9 mouse cellular contexts compared by ENCODE assay signal in genomic region chr16:94866300-94866956, GRCm38 (mm10).
DNase-seq lines count a peak whose midpoint lies in the region; ATAC-seq lines count a peak whose summit lies in the region.
"Had no signal": no experiment of that assay in that cellular context is flagged by ENCODE, and none has a peak within 500 bp of the region (broad histone marks: within the 10 kb centered on the region; RNA-seq: fewer than 3 reads in every experiment).

No protein-coding gene starts in this region.

- no peak overlapping the region for H3K4me2 ChIP-seq in heart, embryonic 14.5 days (ENCODE audit: low read length)
- H3K4me2 ChIP-seq in midbrain, embryonic 14.5 days (ENCODE audit: low read length), result no peak overlapping the region
- no peak overlapping the region for H3K4me2 ChIP-seq in midbrain, embryonic 16.5 days (ENCODE audit: low read length)
- H3K4me2 ChIP-seq in embryonic facial prominence, embryonic 12.5 days (replicated peaks), result no peak overlapping the region

- no peaks in the 10 kb centered on the region for H3K27me3 ChIP-seq in heart, embryonic 14.5 days (ENCODE audit: control insufficient read depth, insufficient read depth, low read length)
- H3K27me3 ChIP-seq in heart, embryonic 10.5 days (ENCODE audit: insufficient read depth, poor library complexity, severe bottlenecking), result peaks cover 5% of the 10 kb centered on the region; the same call in 1 of the 2 replicates
- no peaks in the 10 kb centered on the region for H3K27me3 ChIP-seq in midbrain, embryonic 14.5 days (ENCODE audit: control insufficient read depth, insufficient read depth, low read length)
- H3K27me3 ChIP-seq in midbrain, embryonic 16.5 days (ENCODE audit: control insufficient read depth, insufficient read depth, low read depth, low read length), result no peaks in the 10 kb centered on the region
- no peaks in the 10 kb centered on the region for H3K27me3 ChIP-seq in embryonic facial prominence, embryonic 12.5 days

- H3K9me3 ChIP-seq in heart, embryonic 14.5 days (ENCODE audit: control insufficient read depth, low read length), result peaks cover 7% of the 10 kb centered on the region; the same call in 1 of the 2 replicates
- no peaks in the 10 kb centered on the region for H3K9me3 ChIP-seq in heart, embryonic 10.5 days
- H3K9me3 ChIP-seq in midbrain, embryonic 14.5 days (ENCODE audit: control insufficient read depth, low read length), result no peaks in the 10 kb centered on the region
- H3K9me3 ChIP-seq in midbrain, embryonic 16.5 days (replicated peaks; ENCODE audit: control insufficient read depth, low read length, poor library complexity, severe bottlenecking), result no peaks in the 10 kb centered on the region
- no peaks in the 10 kb centered on the region for H3K9me3 ChIP-seq in embryonic facial prominence, embryonic 12.5 days

- WGBS in heart, embryonic 14.5 days, result 39% methylated on average over 14 of the region's 14 CpGs
- WGBS in heart, embryonic 10.5 days, result 41% methylated on average over 14 of the region's 14 CpGs
- 56% methylated on average over 14 of the region's 14 CpGs for WGBS in midbrain, embryonic 14.5 days
- WGBS in midbrain, embryonic 16.5 days, result 48% methylated on average over 14 of the region's 14 CpGs
- 46% methylated on average over 14 of the region's 14 CpGs for WGBS in embryonic facial prominence, embryonic 12.5 days

- H3K4me1 ChIP-seq in heart, embryonic 14.5 days (ENCODE audit: control insufficient read depth in 2 of 2, insufficient read depth in 2 of 2, low read length in 2 of 2), result no peaks in the 10 kb centered on the region
- H3K4me1 ChIP-seq in heart, embryonic 10.5 days, result no peaks in the 10 kb centered on the region
- no peaks in the 10 kb centered on the region for H3K4me1 ChIP-seq in midbrain, embryonic 14.5 days (ENCODE audit: control insufficient read depth, insufficient read depth, low read length)
- H3K4me1 ChIP-seq in midbrain, embryonic 16.5 days (ENCODE audit: control insufficient read depth, insufficient read depth, low read length), result peaks cover 2% of the 10 kb centered on the region; the same call in 1 of the 2 replicates
- H3K4me1 ChIP-seq in embryonic facial prominence, embryonic 12.5 days, result no peaks in the 10 kb centered on the region

- DNase-seq in heart, embryonic 10.5 days (ENCODE audit: low spot score), result no peak
- DNase-seq in midbrain, embryonic 14.5 days, result peak; percentile 12
- DNase-seq in mesoderm, embryonic 11.5 days (ENCODE audit: low read depth, low spot score), result peak; percentile 46
- no peak for DNase-seq in left cerebral cortex, adult 11 months (ENCODE audit: low spot score)
- DNase-seq: layer of hippocampus, postnatal 36 days had no signal

- H3K4me3 ChIP-seq in heart, embryonic 14.5 days (ENCODE audit: control insufficient read depth in 1 of 2, insufficient read depth in 1 of 2, low read depth in 1 of 2, low read length in 2 of 2), result no peak overlapping the region
- H3K4me3 ChIP-seq in heart, embryonic 10.5 days, result no peak overlapping the region
- no peak overlapping the region for H3K4me3 ChIP-seq in midbrain, embryonic 14.5 days (replicated peaks; ENCODE audit: low read depth, low read length)
- H3K4me3 ChIP-seq in midbrain, embryonic 16.5 days (ENCODE audit: low read depth, low read length), result no peak overlapping the region
- no peak overlapping the region for H3K4me3 ChIP-seq in embryonic facial prominence, embryonic 12.5 days

- no peak overlapping the region for H3K9ac ChIP-seq in heart, embryonic 14.5 days (ENCODE audit: low read length)
- no peak overlapping the region for H3K9ac ChIP-seq in midbrain, embryonic 14.5 days (replicated peaks; ENCODE audit: low read length)
- no peak overlapping the region for H3K9ac ChIP-seq in midbrain, embryonic 16.5 days (ENCODE audit: low read depth, low read length)
- no peak overlapping the region for H3K9ac ChIP-seq in embryonic facial prominence, embryonic 12.5 days

- 0 out of 2 replicates have a peak, but pooled peaks have one; percentile 31 for ATAC-seq in heart, embryonic 14.5 days (ENCODE audit: insufficient number of reproducible peaks, insufficient read depth, low FRiP score, low read depth)
- no peak for ATAC-seq in midbrain, embryonic 14.5 days (ENCODE audit: low FRiP score, low TSS enrichment)
- ATAC-seq in midbrain, embryonic 16.5 days, result no peak
- ATAC-seq in embryonic facial prominence, embryonic 12.5 days (ENCODE audit: insufficient number of reproducible peaks, insufficient read depth, low FRiP score, low TSS enrichment), result 0 out of 2 replicates have a peak, but pooled peaks have one; percentile 41
- no peak for ATAC-seq in cerebellum, adult (ENCODE audit: insufficient number of reproducible peaks, low FRiP score, low TSS enrichment)

- no peak overlapping the region for H3K27ac ChIP-seq in heart, embryonic 14.5 days (replicated peaks in 1 of 2; ENCODE audit: control insufficient read depth in 1 of 2, insufficient read depth in 1 of 2, low read depth in 2 of 2, low read length in 2 of 2)
- H3K27ac ChIP-seq in heart, embryonic 10.5 days, result no peak overlapping the region
- H3K27ac ChIP-seq in midbrain, embryonic 14.5 days (replicated peaks; ENCODE audit: low read depth, low read length), result no peak overlapping the region
- H3K27ac ChIP-seq in midbrain, embryonic 16.5 days (ENCODE audit: low read length), result no peak overlapping the region
- H3K27ac ChIP-seq in embryonic facial prominence, embryonic 12.5 days, result no peak overlapping the region

- no peaks in the 10 kb centered on the region for H3K36me3 ChIP-seq in heart, embryonic 14.5 days (ENCODE audit: control insufficient read depth, insufficient read depth, low read length)
- H3K36me3 ChIP-seq in heart, embryonic 10.5 days, result no peaks in the 10 kb centered on the region
- H3K36me3 ChIP-seq in midbrain, embryonic 14.5 days (ENCODE audit: control insufficient read depth, insufficient read depth, low read length), result no peaks in the 10 kb centered on the region
- no peaks in the 10 kb centered on the region for H3K36me3 ChIP-seq in midbrain, embryonic 16.5 days (ENCODE audit: control insufficient read depth, insufficient read depth, low read length)
- H3K36me3 ChIP-seq in embryonic facial prominence, embryonic 12.5 days, result no peaks in the 10 kb centered on the region

Comparison
In these comparisons a context has a peak if more than half of its experiments do, and no peak if none do; other contexts are left out.
1. ATAC-seq: peak in heart, embryonic 14.5 days (single experiment) and embryonic facial prominence, embryonic 12.5 days (single experiment); none in midbrain, embryonic 14.5 days (single experiment), midbrain, embryonic 16.5 days (single experiment) and cerebellum, adult (single experiment).
2. DNase-seq: peak in midbrain, embryonic 14.5 days (single experiment) and mesoderm, embryonic 11.5 days (single experiment); none in heart, embryonic 10.5 days (single experiment) and left cerebral cortex, adult 11 months (single experiment).